Mouse (Mus musculus) spleen, adult 2 months (tissue): ENCODE results near the gene Selenow.

Source experiments
- CTCF ChIP-seq: fragments of 200-500 bp; IDR thresholded peaks from 2 replicates; pipeline ENCODE4 v1.5.1; 2011; ENCODE audit warnings: mild to moderate bottlenecking, inconsistent platforms; ENCODE audit not compliant: insufficient read depth, insufficient read length, insufficient replicate concordance; ENCODE audit errors: extremely low read depth
- POLR2A ChIP-seq: fragments of 200-500 bp; IDR thresholded peaks from 2 replicates; pipeline ENCODE4 v1.6.1; 2011; ENCODE audit warnings: low read depth, low read length, inconsistent platforms

- TF ChIP-seq CTCF (no peak), POLR2A (no peak)
Measured at GRCm38 (mm10) chr7:15963798-15964652, 41.8 kb upstream of the Selenow start.
